Mouse (Mus musculus): Measurements from ENCODE around the gene She. TPM values are rescaled to one million over a fixed set of nuclear protein-coding genes. Genes with fewer than 3 reads are reported as not detected.

Gene She
- total RNA-seq, 1 experiment from 2014 or later, result not detected

GRCm38 (mm10) chr3:89899511-89899908 is 68.3 kb downstream of the She start:
- ATAC-seq (replicated peaks; ENCODE audit: insufficient number of reproducible peaks, low FRiP score, low TSS enrichment, poor library complexity, severe bottlenecking), result no peak

DNA sequence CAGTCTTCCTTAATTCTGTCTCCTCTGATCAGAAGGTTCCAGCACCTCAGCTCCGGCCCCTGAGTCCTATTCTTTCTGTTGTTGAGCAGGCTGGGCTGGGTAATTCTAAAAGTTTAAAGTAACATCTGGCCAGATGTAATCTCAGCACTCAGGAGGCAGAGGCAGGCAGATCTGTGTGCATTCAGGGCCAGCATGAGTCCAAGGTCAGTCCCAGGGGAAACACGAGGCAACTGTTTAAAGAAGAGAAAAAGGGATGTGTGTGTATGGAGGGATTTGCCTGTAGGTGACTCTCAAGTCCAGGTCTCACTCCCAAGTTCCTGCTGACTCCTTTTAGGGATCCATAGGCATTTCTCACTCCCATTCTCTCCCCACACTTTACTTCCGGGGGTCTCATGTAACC is 76.7 kb downstream of the She start:
- ATAC-seq (replicated peaks; ENCODE audit: insufficient number of reproducible peaks, low FRiP score, low TSS enrichment, poor library complexity, severe bottlenecking), result no peak

Other genes starting within 250 kb of the She start
- 37.0 to 89.6 TPM (median 41.2 TPM) in 3 replicates for gene Adar, start 116.3 kb upstream of the She start, total RNA-seq (2017)
- gene Chrnb2, start 66.7 kb upstream of the She start, total RNA-seq (2017), result 1.2 to 1.6 TPM (median 1.3 TPM) in 3 replicates
- gene Ube2q1, start 57.8 kb upstream of the She start, total RNA-seq (2017), result 170 to 205 TPM (median 172 TPM) in 3 replicates
- 36.2 to 60.6 TPM (median 43.2 TPM) in 3 replicates for gene Il6ra, start 81.8 kb downstream of the She start, total RNA-seq (2017)
- 67.8 to 132 TPM (median 89.1 TPM) in 3 replicates for gene Atp8b2, start 132.1 kb downstream of the She start, total RNA-seq (2017)
- gene Hax1, start 167.4 kb downstream of the She start, total RNA-seq (2017), result 44.9 to 89.5 TPM (median 54.6 TPM) in 3 replicates
- 71.0 to 80.3 TPM (median 79.6 TPM) in 3 replicates for gene 4933434E20Rik, start 220.3 kb downstream of the She start, total RNA-seq (2017)
- 84.5 to 177 TPM (median 158 TPM) in 3 replicates for gene Ubap2l, start 221.3 kb downstream of the She start, total RNA-seq (2017)
- gene Tpm3, start 241.3 kb downstream of the She start, total RNA-seq (2017), result 927 to 1,272 TPM (median 1,055 TPM) in 3 replicates

All from monocyte, adult 5-6 weeks (primary cell).